Mouse (Mus musculus): ENCODE data around the gene Elp5. TPM values are rescaled to one million over a fixed set of nuclear protein-coding genes. Genes with fewer than 3 reads are reported as not detected.
A peak's percentile ranks its signal among the peaks of the same experiment; 100 is the strongest.

Gene Elp5
- total and polyA plus RNA-seq, 3 experiments: 95.9 to 177 (median 119) TPM

DNA sequence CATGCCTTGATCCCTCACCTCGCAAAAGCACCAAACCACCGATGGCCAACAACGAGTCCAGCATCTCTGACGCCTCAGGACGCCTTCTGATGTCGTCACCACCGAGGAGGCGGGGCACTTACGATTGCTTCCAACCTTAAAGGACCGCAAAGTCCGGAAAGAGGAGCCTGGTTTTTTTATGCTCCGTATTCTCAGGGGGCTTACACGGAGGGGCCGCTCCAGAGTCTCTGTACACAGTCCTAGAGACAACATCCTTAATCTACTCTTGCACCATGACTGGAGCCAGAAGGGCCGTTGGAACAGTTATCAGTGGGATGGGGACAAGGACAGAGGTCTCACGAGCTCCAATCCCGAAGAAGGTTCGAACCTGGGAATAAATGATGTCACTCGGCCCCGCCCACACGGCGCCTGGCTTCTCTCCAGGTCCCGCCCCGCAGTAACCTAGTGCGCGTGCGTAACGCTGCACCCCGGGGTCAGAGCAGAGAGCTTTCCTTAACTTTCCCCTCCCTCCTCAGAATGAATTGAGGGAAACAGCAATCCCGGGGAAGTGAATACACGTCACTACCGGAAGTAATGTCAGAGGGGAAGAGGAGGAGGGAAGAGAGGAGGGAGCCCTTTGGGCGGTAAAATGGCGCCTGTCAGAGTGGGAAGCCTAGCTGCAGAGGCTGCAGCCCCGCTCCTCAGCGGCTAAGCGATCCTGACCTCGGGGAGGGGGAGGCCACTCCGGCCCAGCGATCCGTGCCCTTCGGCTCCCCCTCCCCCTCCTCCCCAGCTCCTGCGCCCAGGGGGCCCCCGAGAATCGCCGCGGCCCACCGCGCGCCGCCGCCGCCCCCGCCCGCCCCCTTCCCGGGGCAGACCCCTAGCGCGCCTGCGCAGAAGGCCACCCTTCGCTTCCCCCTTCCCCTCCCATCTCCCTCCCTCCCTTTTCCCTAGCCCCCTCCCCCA is 1.8 kb downstream of the Elp5 start:
- dilution Hi-C loops (cut with MboI; ENCODE audit: extremely low pct_ligation_motif_present, extremely low pct_unique_long_range_greater_than_20kb, low sequenced_read_pairs): no loop called here
- TF ChIP-seq IRF4 (IDR thresholded peaks at IDR 0.05; ENCODE audit: low read depth, low read length) (peak; percentile 52; the same call in 1 of the 2 replicates), JUND (conservative IDR thresholded peaks at IDR 0.05; ENCODE audit: low read depth, low read length) (0 out of 2 replicates have a peak, but pooled peaks have one; percentile 7), PAX5 (IDR thresholded peaks at IDR 0.05; ENCODE audit: low read length) (no peak), ZNF384 (IDR thresholded peaks at IDR 0.05; ENCODE audit: low read depth, low read length) (peak; percentile 85), TCF12 (IDR thresholded peaks at IDR 0.05; ENCODE audit: low read depth, low read length) (peak; percentile 88), ETS1 (conservative IDR thresholded peaks at IDR 0.05; ENCODE audit: low read depth, low read length) (peak; percentile 70), SMC3 (IDR thresholded peaks at IDR 0.05; ENCODE audit: low read depth, low read length) (no peak), E2F4 (IDR thresholded peaks at IDR 0.05; ENCODE audit: insufficient replicate concordance, low read depth, low read length) (peak; percentile 68; the same call in 1 of the 2 replicates), MAFK (IDR thresholded peaks at IDR 0.05; ENCODE audit: insufficient replicate concordance, low read length) (no peak), GABPA (IDR thresholded peaks at IDR 0.05; ENCODE audit: insufficient replicate concordance, low read depth, low read length) (peak; percentile 64; the same call in 1 of the 2 replicates), MAX (IDR thresholded peaks at IDR 0.05; ENCODE audit: low read length) (peak; percentile 11; the same call in 1 of the 2 replicates), MAZ (IDR thresholded peaks at IDR 0.05; ENCODE audit: low read depth, low read length) (peak; percentile 71), EP300 (IDR thresholded peaks at IDR 0.05; ENCODE audit: low read length) (no peak), MXI1 (IDR thresholded peaks at IDR 0.05; ENCODE audit: low read depth, low read length) (peak; percentile 93), POLR2A (IDR thresholded peaks at IDR 0.05; ENCODE audit: low read depth, low read length) (peak; percentile 90), TBP (conservative IDR thresholded peaks at IDR 0.05; ENCODE audit: low read depth, low read length) (peak; percentile 95), MYC (IDR thresholded peaks at IDR 0.05; ENCODE audit: low read depth, low read length) (no peak), CHD2 (IDR thresholded peaks at IDR 0.05; ENCODE audit: low read length) (no peak), ZC3H11A (IDR thresholded peaks at IDR 0.05; ENCODE audit: low read depth, low read length) (no peak), ZKSCAN1 (IDR thresholded peaks at IDR 0.05; ENCODE audit: borderline replicate concordance, low read depth, low read length) (no peak), BHLHE40 (IDR thresholded peaks at IDR 0.05; ENCODE audit: low read depth, low read length) (peak; percentile 40), ZMIZ1 (IDR thresholded peaks at IDR 0.05; ENCODE audit: low read depth, low read length) (peak; percentile 61), USF2 (conservative IDR thresholded peaks at IDR 0.05; ENCODE audit: low read depth, low read length) (no peak), POLR2AphosphoS2 (IDR thresholded peaks at IDR 0.05; ENCODE audit: low read depth, low read length) (peak; percentile 59; the same call in 1 of the 2 replicates), NELFE (IDR thresholded peaks at IDR 0.05; ENCODE audit: low read depth, low read length) (peak; percentile 72), MEF2A (IDR thresholded peaks at IDR 0.05; ENCODE audit: borderline replicate concordance, low read depth, low read length) (no peak), KAT2A (IDR thresholded peaks at IDR 0.05; ENCODE audit: insufficient replicate concordance, low read length) (0 out of 2 replicates have a peak, but pooled peaks have one; percentile 55), USF1 (IDR thresholded peaks at IDR 0.05; ENCODE audit: low read depth, low read length) (no peak), NRF1 (IDR thresholded peaks at IDR 0.05; ENCODE audit: low read depth, low read length) (peak; percentile 92), RAD21 (IDR thresholded peaks at IDR 0.05; ENCODE audit: low read depth, low read length) (no peak), HCFC1 (IDR thresholded peaks at IDR 0.05; ENCODE audit: low read depth, low read length) (peak; percentile 82), JUN (IDR thresholded peaks at IDR 0.05; ENCODE audit: insufficient read depth, low read depth, low read length) (peak; percentile 34; the same call in 1 of the 2 replicates), UBTF (IDR thresholded peaks at IDR 0.05; ENCODE audit: low read depth, low read length) (no peak), SIN3A (IDR thresholded peaks at IDR 0.05; ENCODE audit: low read length) (peak; percentile 89), CHD1 (IDR thresholded peaks at IDR 0.05; ENCODE audit: low read depth, low read length) (0 out of 2 replicates have a peak, but pooled peaks have one; percentile 56), CTCF (conservative IDR thresholded peaks at IDR 0.05 in 1 of 2, IDR thresholded peaks at IDR 0.05 in 1 of 2; ENCODE audit: low read depth in 2 of 2, low read length in 2 of 2) (no peak), RCOR1 (conservative IDR thresholded peaks at IDR 0.05; ENCODE audit: low read depth, low read length) (no peak)

More for the DNA sequence above, 1.8 kb downstream of the Elp5 start:
- H3K9ac ChIP-seq (ENCODE audit: insufficient read depth, low read depth): peak overlapping the region; percentile 89
- in situ Hi-C loops (cut with MboI; ENCODE audit: low pct_ligation_motif_present, low pct_unique_long_range_greater_than_20kb, low sequenced_read_pairs): no loop called here
- peak overlapping the region; percentile 71 for H3K27ac ChIP-seq (ENCODE audit: insufficient read depth, low read depth)
- H3K4me3 ChIP-seq (replicated peaks in 1 of 3; ENCODE audit: low read depth in 2 of 3, low read length in 2 of 3, poor library complexity in 1 of 3): peak overlapping the region; percentile 76 to 98 (median 82)
- peaks cover 2% of the 10 kb centered on the region for H3K9me3 ChIP-seq (replicated peaks; ENCODE audit: low read length)
- peak; percentile 99 for DNase-seq (ENCODE audit: extremely low read depth)
- H3K36me3 ChIP-seq (replicated peaks in 1 of 2; ENCODE audit: control insufficient read depth in 1 of 2, insufficient read depth in 1 of 2, low read length in 1 of 2): peaks cover 32 to 59% of the 10 kb centered on the region in 2 experiments
- H3K4me1 ChIP-seq (ENCODE audit: control insufficient read depth in 1 of 2, insufficient read depth in 2 of 2): peaks cover 5 to 33% of the 10 kb centered on the region in 2 experiments
- peak overlapping the region; percentile 91; the same call in 1 of the 2 replicates for H3K4me2 ChIP-seq (ENCODE audit: insufficient read depth, low read depth, poor library complexity, severe bottlenecking)
- H3K79me2 ChIP-seq (replicated peaks; ENCODE audit: control insufficient read depth, extremely low read depth, insufficient read depth, poor library complexity, severe bottlenecking): peaks cover 45% of the 10 kb centered on the region
- H3K27me3 ChIP-seq (replicated peaks): no peaks in the 10 kb centered on the region
